Mouse (Mus musculus) liver, embryonic 15.5 days (tissue): Measurements from ENCODE around the gene Pcsk6. TPM values are rescaled to one million over a fixed set of nuclear protein-coding genes. Genes with fewer than 3 reads are reported as not detected.

ENCODE experiments used
- ATAC-seq: fragments of 200-750 bp; cut with Nextera tagmentation; 2 replicates; pipeline ENCODE4 v1.8.0; 2017; ENCODE audit warnings: moderate number of reproducible peaks, mild to moderate bottlenecking, moderate library complexity; ENCODE audit not compliant: insufficient read depth
- H3K27ac ChIP-seq: fragments of 300-500 bp; sonication (generic); replicated peaks from 2 replicates; pipeline ENCODE4 v1.5.1; 2015; ENCODE audit warnings: mild to moderate bottlenecking, inconsistent platforms
- H3K27me3 ChIP-seq: fragments of 300-500 bp; sonication (generic); 2 replicates; pipeline ENCODE4 v1.6.1; 2015; ENCODE audit warnings: mild to moderate bottlenecking, inconsistent platforms
- H3K36me3 ChIP-seq: fragments of 300-500 bp; sonication (generic); replicated peaks from 2 replicates; pipeline ENCODE4 v1.6.1; 2015; ENCODE audit warnings: moderate library complexity, mild to moderate bottlenecking, inconsistent platforms
- H3K4me1 ChIP-seq: fragments of 300-500 bp; sonication (generic); replicated peaks from 2 replicates; pipeline ENCODE4 v1.6.1; 2015; ENCODE audit warnings: inconsistent platforms
- H3K4me2 ChIP-seq: fragments of 300-500 bp; sonication (generic); 2 replicates; pipeline ENCODE4 v1.6.1; 2015; ENCODE audit warnings: moderate library complexity, mild to moderate bottlenecking, inconsistent platforms
- H3K4me3 ChIP-seq: fragments of 300-500 bp; sonication (generic); replicated peaks from 2 replicates; pipeline ENCODE4 v1.5.1; 2015; ENCODE audit warnings: mild to moderate bottlenecking, inconsistent platforms
- H3K9ac ChIP-seq: fragments of 300-500 bp; sonication (generic); 2 replicates; pipeline ENCODE4 v1.6.1; 2015; ENCODE audit warnings: moderate library complexity, mild to moderate bottlenecking, inconsistent platforms
- H3K9me3 ChIP-seq: fragments of 300-500 bp; sonication (generic); replicated peaks from 2 replicates; pipeline ENCODE4 v1.6.1; 2016; ENCODE audit warnings: inconsistent platforms
- WGBS: fragments of 180-500 bp; shearing (Covaris S2); methylation state at CpG from one replicate; pipeline ENCODE4 v1.1.7; 2015; ENCODE audit warnings: mixed read lengths; ENCODE audit not compliant: insufficient replicate concordance; 5-methylcytosine and 5-hydroxymethylcytosine counted together
- polyA plus RNA-seq: library from polyadenylated mRNA; unstranded; fragments of >200 nt; fragmentation: Nextera tagmentation; extraction: Ambion mirVana; gene quantifications from 2 replicates; pipeline ENCODE4 v1.2.1, GENCODE M21; 2015

Gene Pcsk6
- polyA plus RNA-seq, 1 experiment from 2014 or later = 0.94 TPM

DNA sequence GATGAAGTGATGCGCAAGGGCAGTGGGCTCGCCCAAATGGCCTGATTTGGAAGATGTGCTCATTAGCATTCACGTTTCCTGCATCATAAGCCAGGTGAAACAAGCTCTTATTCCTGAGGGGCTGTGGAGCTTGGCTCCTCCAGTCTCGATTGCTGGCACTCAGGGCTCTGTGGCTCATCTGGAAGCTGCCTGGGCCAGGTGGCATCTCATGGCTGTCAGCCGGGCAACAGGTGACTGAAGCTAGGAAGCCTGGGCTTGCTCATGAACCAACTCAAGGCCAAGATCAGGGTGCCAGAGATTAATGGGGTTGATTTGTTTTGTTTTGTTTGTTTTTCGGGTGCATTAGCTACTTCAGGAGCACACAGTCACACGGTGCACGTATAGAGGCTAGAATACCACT lies 231.1 kb downstream of the Pcsk6 start:
- no peak overlapping the region for H3K4me3 ChIP-seq
- H3K4me1 ChIP-seq = no peaks in the 10 kb centered on the region
- H3K4me2 ChIP-seq = no peak overlapping the region
- H3K27me3 ChIP-seq = no peaks in the 10 kb centered on the region
- no peaks in the 10 kb centered on the region for H3K9me3 ChIP-seq
- no peak overlapping the region for H3K27ac ChIP-seq
- no peak for ATAC-seq
- H3K36me3 ChIP-seq = peaks cover 37% of the 10 kb centered on the region
- no peak overlapping the region for H3K9ac ChIP-seq
- WGBS = 67% methylated on average over 8 of the region's 8 CpGs

DNA sequence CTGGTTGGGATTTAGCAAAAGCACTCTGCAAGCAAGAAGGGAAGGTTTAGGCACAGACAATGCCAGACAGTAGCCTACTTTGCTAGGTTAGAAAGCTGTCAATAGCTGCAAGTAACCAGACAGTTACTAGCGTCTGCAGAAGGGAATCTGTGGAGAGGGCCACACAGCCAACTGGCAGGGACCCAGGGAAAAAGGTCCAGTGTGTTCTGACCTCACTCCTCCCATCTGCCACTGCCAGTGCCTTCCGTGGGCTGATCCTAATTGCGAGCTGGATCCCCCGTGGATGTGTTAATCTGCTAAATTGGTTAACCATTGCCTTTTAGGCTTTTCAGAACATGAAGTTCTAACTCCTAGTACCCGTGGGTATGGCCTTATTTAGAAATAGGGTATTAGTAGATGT lies 232.6 kb downstream of the Pcsk6 start:
- Histone ChIP-seq H3K27ac (no peak overlapping the region), H3K4me2 (no peak overlapping the region), H3K9me3 (no peaks in the 10 kb centered on the region), H3K4me3 (no peak overlapping the region), H3K36me3 (peaks cover 24% of the 10 kb centered on the region), H3K27me3 (no peaks in the 10 kb centered on the region), H3K9ac (no peak overlapping the region), H3K4me1 (no peaks in the 10 kb centered on the region)
- WGBS = 60% methylated on average over 5 of the region's 5 CpGs
- no peak for ATAC-seq

DNA sequence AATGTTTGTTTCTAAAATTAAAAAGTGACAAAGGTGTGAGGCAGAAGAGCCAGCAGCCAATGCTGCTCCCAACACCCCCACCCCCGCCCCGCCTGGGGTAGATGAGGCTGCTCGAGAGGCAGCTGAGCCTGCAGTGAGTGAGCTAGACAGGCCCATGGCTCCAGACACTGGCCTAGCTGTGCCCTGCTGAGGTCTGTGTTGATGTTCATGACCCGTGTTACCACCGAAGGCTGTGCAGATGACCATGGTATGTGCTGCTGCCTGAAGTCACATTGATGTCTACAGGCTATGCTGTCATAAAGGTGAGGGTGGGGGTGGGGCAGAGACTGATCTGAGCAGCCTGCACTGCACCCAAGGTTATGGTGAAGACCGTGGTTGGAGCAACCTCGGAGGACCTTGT lies 237.3 kb downstream of the Pcsk6 start:
- Histone ChIP-seq H3K4me3 (no peak overlapping the region), H3K4me2 (no peak overlapping the region), H3K9ac (no peak overlapping the region), H3K36me3 (no peaks in the 10 kb centered on the region), H3K27ac (no peak overlapping the region), H3K9me3 (no peaks in the 10 kb centered on the region), H3K4me1 (no peaks in the 10 kb centered on the region), H3K27me3 (0 out of 2 replicates have a peak, but pooled peaks cover 5% of the 10 kb centered on the region)
- ATAC-seq = no peak
- 62% methylated on average over 7 of the region's 7 CpGs for WGBS

Other genes starting within 250 kb of the Pcsk6 start
- gene Tarsl2, start 216.8 kb upstream of the Pcsk6 start, polyA plus RNA-seq = 14.6 and 14.7 TPM in 2 replicates
- gene Tm2d3, start 170.6 kb upstream of the Pcsk6 start, polyA plus RNA-seq = 28.9 and 30.8 TPM in 2 replicates
- not detected in 2 replicates for gene Gm45213, start 181.9 kb downstream of the Pcsk6 start, polyA plus RNA-seq
- 75.1 and 77.3 TPM in 2 replicates for gene Snrpa1, start 197.3 kb downstream of the Pcsk6 start, polyA plus RNA-seq
- 63.2 and 65.4 TPM in 2 replicates for gene Selenos, start 217.9 kb downstream of the Pcsk6 start, polyA plus RNA-seq
- 6.2 and 6.3 TPM in 2 replicates for gene Chsy1, start 247.8 kb downstream of the Pcsk6 start, polyA plus RNA-seq